In the genomic region with DNA sequence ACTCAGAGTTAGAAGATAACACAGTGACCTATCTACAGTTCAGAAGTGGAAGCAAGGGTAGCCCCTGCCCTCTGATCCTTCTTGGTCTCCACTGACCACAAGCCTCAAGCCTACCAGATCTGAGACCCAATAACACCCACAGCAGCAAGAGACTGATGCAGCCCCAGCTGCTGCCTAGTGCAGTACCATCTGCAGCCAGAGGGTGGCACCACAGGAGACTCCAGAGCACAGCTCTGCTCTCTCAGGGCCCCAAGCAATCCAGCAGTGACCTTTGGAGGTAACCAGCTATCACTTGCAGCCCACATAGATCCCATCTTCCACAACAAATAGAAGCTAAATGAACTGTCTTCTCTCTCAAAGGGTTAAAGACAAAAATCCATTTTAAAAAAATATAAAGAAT, we compare ENCODE assay signal across 9 mouse cellular contexts. TPM values are rescaled to one million over a fixed set of nuclear protein-coding genes. Genes with fewer than 3 reads are reported as not detected.
DNase-seq lines count a peak whose midpoint lies in the region; ATAC-seq lines count a peak whose summit lies in the region.
"Had no signal": no experiment of that assay in that cellular context is flagged by ENCODE, and none has a peak within 500 bp of the region (broad histone marks: within the 10 kb centered on the region; RNA-seq: fewer than 3 reads in every experiment).

No protein-coding gene starts in this region.

- peak; percentile 49; the same call in 1 of the 2 replicates for ATAC-seq in cerebellum, adult (ENCODE audit: insufficient number of reproducible peaks, low FRiP score, low TSS enrichment)
- peak; percentile 49 for ATAC-seq in forebrain, embryonic 16.5 days
- peak; percentile 70 to 88; a peak in 3 of 4 replicates for ATAC-seq in hematopoietic stem cell, adult 5-6 weeks (replicated peaks in 1 of 2; ENCODE audit: insufficient read depth in 1 of 2, low FRiP score in 2 of 2, low TSS enrichment in 1 of 2, low read depth in 1 of 2, poor library complexity in 2 of 2, severe bottlenecking in 2 of 2)
- ATAC-seq in midbrain, embryonic 11.5 days (ENCODE audit: low FRiP score) = peak; percentile 61

- no peaks in the 10 kb centered on the region for H3K9me3 ChIP-seq in forebrain, embryonic 16.5 days (ENCODE audit: control insufficient read depth, low read length)
- H3K9me3 ChIP-seq in midbrain, embryonic 11.5 days (ENCODE audit: control insufficient read depth, low read length) = no peaks in the 10 kb centered on the region
- H3K9me3 ChIP-seq: megakaryocyte, embryonic 14.5 days had no signal

- no peak overlapping the region for H3K27ac ChIP-seq in forebrain, embryonic 16.5 days (ENCODE audit: low read length)
- no peak overlapping the region for H3K27ac ChIP-seq in midbrain, embryonic 11.5 days (ENCODE audit: low read depth, low read length)

- H3K27me3 ChIP-seq in forebrain, embryonic 16.5 days (replicated peaks; ENCODE audit: control insufficient read depth, insufficient read depth, low read length) = no peaks in the 10 kb centered on the region
- no peaks in the 10 kb centered on the region for H3K27me3 ChIP-seq in midbrain, embryonic 11.5 days (ENCODE audit: control insufficient read depth, insufficient read depth, low read length)

- no peak overlapping the region for H3K4me2 ChIP-seq in forebrain, embryonic 16.5 days (ENCODE audit: low read length)
- H3K4me2 ChIP-seq in midbrain, embryonic 11.5 days = no peak overlapping the region

- no peak overlapping the region for H3K9ac ChIP-seq in forebrain, embryonic 16.5 days (replicated peaks; ENCODE audit: low read depth, low read length)
- no peak overlapping the region for H3K9ac ChIP-seq in midbrain, embryonic 11.5 days (ENCODE audit: low read length)

- DNase-seq in NIH3T3 (ENCODE audit: low read depth) = peak; percentile 79
- peak; percentile 74 to 83 for DNase-seq in left cerebral cortex, adult 18-20 months (ENCODE audit: low spot score in 2 of 2)
- DNase-seq in midbrain, embryonic 11.5 days (ENCODE audit: low spot score, missing footprints) = peak; percentile 95
- DNase-seq in right cerebral cortex, postnatal 4 days = peak; percentile 85
- peak; percentile 20 for DNase-seq in yolk sac, embryonic 10.5 days (ENCODE audit: low spot score)

- no peaks in the 10 kb centered on the region for H3K4me1 ChIP-seq in forebrain, embryonic 16.5 days (replicated peaks; ENCODE audit: control insufficient read depth, insufficient read depth, low read length)
- no peaks in the 10 kb centered on the region for H3K4me1 ChIP-seq in midbrain, embryonic 11.5 days (ENCODE audit: control insufficient read depth, insufficient read depth, low read length)

- no peak overlapping the region for H3K4me3 ChIP-seq in forebrain, embryonic 16.5 days (replicated peaks; ENCODE audit: low read length)
- no peak overlapping the region for H3K4me3 ChIP-seq in midbrain, embryonic 11.5 days (ENCODE audit: low read depth, low read length)
- H3K4me3 ChIP-seq: megakaryocyte, embryonic 14.5 days had no signal

- peaks cover 13% of the 10 kb centered on the region; the same call in 1 of the 2 replicates for H3K36me3 ChIP-seq in forebrain, embryonic 16.5 days (ENCODE audit: control insufficient read depth, insufficient read depth)
- H3K36me3 ChIP-seq in midbrain, embryonic 11.5 days (ENCODE audit: control insufficient read depth, insufficient read depth, low read length) = no peaks in the 10 kb centered on the region; the same call in 1 of the 2 replicates

RNA-seq across cellular contexts. Expression of a gene that starts 8.3 kb away (rescaled TPM):
- polyA plus RNA-seq in forebrain, embryonic 16.5 days (2015; fragmentation: Nextera tagmentation; extraction: Ambion mirVana) = not detected in 2 replicates
- total RNA-seq in hematopoietic stem cell, adult 5-6 weeks (2017) = not detected in 2 replicates
- not detected for total RNA-seq in left cerebral cortex, adult 18-20 months (2021)
- not detected in 2 replicates for polyA plus RNA-seq in midbrain, embryonic 11.5 days (2014; fragmentation: Nextera tagmentation; extraction: Ambion mirVana)

Comparison
In these comparisons a context has a peak if more than half of its experiments do, and no peak if none do; other contexts are left out.
1. DNase-seq: peak in every context shown above with its lines; median percentile 95 in midbrain, embryonic 11.5 days; 85 in right cerebral cortex, postnatal 4 days; 79 in NIH3T3; 78 in left cerebral cortex, adult 18-20 months; 20 in yolk sac, embryonic 10.5 days.